Mouse (Mus musculus) olfactory bulb, adult 2 months (tissue): ENCODE data around the gene Grm8.

Source experiments
- CTCF ChIP-seq: fragments of 200-500 bp; IDR thresholded peaks from 2 replicates; pipeline ENCODE4 v1.5.1; 2012; ENCODE audit warnings: low read depth, mild to moderate bottlenecking, low read length, moderate library complexity; ENCODE audit not compliant: insufficient read depth
- POLR2A ChIP-seq: fragments of 200-500 bp; IDR thresholded peaks from 2 replicates; pipeline ENCODE4 v1.6.1; 2012; ENCODE audit warnings: mild to moderate bottlenecking, low read depth, low read length, moderate library complexity; ENCODE audit not compliant: insufficient read depth

- TF ChIP-seq CTCF (no peak), POLR2A (no peak)
Measured at GRCm38 (mm10) chr6:27928058-27928457, 206.9 kb downstream of the Grm8 start.
